ENCODE assay signal across 8 mouse cellular contexts in genomic region chr9:61370454-61370888, GRCm38 (mm10). TPM values are rescaled to one million over a fixed set of nuclear protein-coding genes. Genes with fewer than 3 reads are reported as not detected.
A peak's percentile ranks its signal among the peaks of the same experiment; 100 is the strongest.
DNase-seq lines count a peak whose midpoint lies in the region; ATAC-seq lines count a peak whose summit lies in the region.

No protein-coding gene starts in this region.

- peak overlapping the region; percentile 93 for H3K27ac ChIP-seq in hindbrain, embryonic 13.5 days

- H3K27me3 ChIP-seq in hindbrain, embryonic 13.5 days, result peaks cover 22% of the 10 kb centered on the region; the same call in 1 of the 2 replicates

- peak overlapping the region; percentile 80 for H3K9ac ChIP-seq in hindbrain, embryonic 13.5 days

- no peaks in the 10 kb centered on the region for H3K36me3 ChIP-seq in hindbrain, embryonic 13.5 days

- no peaks in the 10 kb centered on the region for H3K9me3 ChIP-seq in hindbrain, embryonic 13.5 days

- peak; percentile 86 for ATAC-seq in hindbrain, embryonic 13.5 days (ENCODE audit: low FRiP score)

- peak overlapping the region; percentile 90 for H3K4me3 ChIP-seq in hindbrain, embryonic 13.5 days

- peak; percentile 98 for DNase-seq in NIH3T3 (ENCODE audit: low read depth)
- DNase-seq in cerebellum, postnatal 10 days, result peak; percentile 100
- DNase-seq in frontal cortex, postnatal 10 days (ENCODE audit: low spot score in 2 of 2), result peak; percentile 99 to 100
- peak; percentile 98 to 100 for DNase-seq in layer of hippocampus, postnatal 25 days (ENCODE audit: extremely low spot score in 1 of 2, low spot score in 1 of 2)
- DNase-seq in lung, postnatal 25 days (ENCODE audit: low spot score), result peak; percentile 99
- DNase-seq in retina, postnatal 1 day, result peak; percentile 100
- DNase-seq in urinary bladder, adult 18-20 months (ENCODE audit: low spot score in 2 of 2), result peak; percentile 96 to 98

- peaks cover 62% of the 10 kb centered on the region for H3K4me1 ChIP-seq in hindbrain, embryonic 13.5 days (replicated peaks)

- peak overlapping the region; percentile 96 for H3K4me2 ChIP-seq in hindbrain, embryonic 13.5 days

- WGBS in hindbrain, embryonic 13.5 days, result under 1% methylated on average over 25 of the region's 25 CpGs

RNA-seq across cellular contexts. Expression of gene Tle3, which starts 1.7 kb away (rescaled TPM):
- 31.0 and 32.3 TPM in 2 replicates for polyA plus RNA-seq in hindbrain, embryonic 13.5 days (2015; fragmentation: Nextera tagmentation; extraction: Ambion mirVana)
- 10 to 100 TPM; 57.3 to 64.0 TPM for total RNA-seq in layer of hippocampus, postnatal 25 days (2021)

Comparison
In these comparisons a context has a peak if more than half of its experiments do, and no peak if none do; other contexts are left out.
1. Peak in every context shown above with its lines: DNase-seq, ATAC-seq, H3K4me3 ChIP-seq and H3K27ac ChIP-seq.